Mouse (Mus musculus) central nervous system, embryonic 11.5 days (tissue): Measurements from ENCODE around the gene Tsga8. TPM values are rescaled to one million over a fixed set of nuclear protein-coding genes. Genes with fewer than 3 reads are reported as not detected.

Experiments used
- polyA plus RNA-seq: library from polyadenylated mRNA; depleted of rRNA; stranded (reverse); fragments of >200 nt; gene quantifications from 2 replicates; pipeline ENCODE4 v1.2.3, GENCODE M21; 2012; rRNA removed

Gene Tsga8
- polyA plus RNA-seq: not detected in 2 replicates

DNA sequence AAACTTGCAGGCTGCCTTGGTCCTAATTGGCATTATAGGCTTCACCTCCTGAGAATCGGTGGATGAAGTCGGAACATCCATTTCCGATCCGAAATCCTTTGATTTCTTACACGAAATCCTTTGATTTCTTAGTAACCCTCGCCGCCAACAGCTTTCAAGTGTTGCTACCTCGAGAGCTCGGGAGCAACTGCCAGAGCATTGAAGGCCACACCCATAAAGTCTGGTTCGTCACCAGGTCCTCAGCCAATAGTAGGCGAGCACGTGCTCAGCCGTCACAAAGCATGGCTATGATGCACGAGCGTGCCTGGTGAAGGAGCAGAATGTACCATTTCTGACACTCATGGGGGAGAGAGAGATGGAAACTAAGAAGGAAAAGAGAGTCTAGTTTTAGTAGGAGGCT is at the start of gene Tsga8:
Gene Tsga8, minus strand, starts transcription at position 327 of the 400 bp plus-strand sequence.

